Mouse (Mus musculus): ENCODE data around the gene Lyve1.
A peak's percentile ranks its signal among the peaks of the same experiment; 100 is the strongest.
"Not testable (repeated sequence)": the region's sequence is repeated elsewhere in the genome, so short reads cannot be mapped to it uniquely, and the experiment has no call there.

Gene Lyve1

DNA sequence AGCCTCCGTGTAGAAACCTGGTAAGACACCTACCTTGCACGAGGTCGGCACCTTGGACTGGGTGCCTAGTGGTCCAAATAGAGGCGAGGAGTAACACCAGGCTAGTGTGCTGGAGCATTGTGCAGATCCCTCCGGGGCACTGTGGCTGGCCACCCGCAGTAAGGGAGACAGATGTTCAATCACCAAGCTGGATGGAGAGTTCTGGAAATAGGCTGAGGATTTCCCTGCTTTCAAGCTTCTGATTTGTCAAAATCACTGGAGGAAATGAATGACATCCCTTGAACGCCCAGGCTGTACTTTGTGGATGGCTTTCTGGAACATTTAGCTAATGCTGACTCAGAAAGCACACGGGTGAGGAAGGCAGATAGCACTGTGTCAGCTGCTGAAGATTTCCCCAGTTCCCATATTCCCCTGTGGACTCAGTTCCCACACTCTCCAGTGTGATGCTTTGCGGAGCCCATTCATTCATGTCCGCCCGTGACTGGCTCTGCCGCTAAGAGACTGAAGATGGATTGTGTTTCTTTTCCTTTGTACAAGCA, at the start of gene Lyve1:
TSS of gene Lyve1 (minus strand) at position 489 of the 539 bp plus-strand sequence.
- no peak for DNase-seq (ENCODE audit: low read depth, low spot score)

GRCm38 (mm10) chr7:110908209-110909144, 45.4 kb upstream of the Lyve1 start:
- no peak for DNase-seq (ENCODE audit: low read depth, low spot score)

GRCm38 (mm10) chr7:110906566-110906965, 43.5 kb upstream of the Lyve1 start:
- DNase-seq (ENCODE audit: low read depth, low spot score) = no peak

- no peak for DNase-seq (ENCODE audit: low read depth, low spot score)
These were observed 40.2 kb upstream of the Lyve1 start for GRCm38 (mm10) chr7:110903226-110903625.

DNA sequence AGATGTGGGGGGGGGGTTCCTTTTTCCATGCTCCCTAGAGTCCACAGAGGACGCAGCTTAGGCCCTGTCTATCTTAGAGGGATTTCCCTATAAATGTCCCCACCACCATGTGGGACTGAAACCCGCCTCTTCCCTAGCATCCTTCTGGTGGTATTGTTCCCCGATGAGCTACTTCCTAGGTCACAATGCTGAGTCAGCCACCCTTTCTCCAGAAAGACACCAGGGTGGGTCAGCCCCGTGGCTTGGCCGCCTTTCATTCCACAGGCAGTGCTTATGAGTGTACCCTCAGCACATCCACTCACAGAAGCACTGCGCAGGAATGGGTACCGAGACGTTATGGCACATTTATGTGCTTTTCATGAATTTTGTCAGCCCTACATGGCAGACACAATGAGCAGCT, 34.2 kb upstream of the Lyve1 start:
- DNase-seq (ENCODE audit: low read depth, low spot score) = no peak

- DNase-seq (ENCODE audit: low read depth, low spot score) = no peak
These were observed 33.4 kb upstream of the Lyve1 start for GRCm38 (mm10) chr7:110896453-110896852.

DNA sequence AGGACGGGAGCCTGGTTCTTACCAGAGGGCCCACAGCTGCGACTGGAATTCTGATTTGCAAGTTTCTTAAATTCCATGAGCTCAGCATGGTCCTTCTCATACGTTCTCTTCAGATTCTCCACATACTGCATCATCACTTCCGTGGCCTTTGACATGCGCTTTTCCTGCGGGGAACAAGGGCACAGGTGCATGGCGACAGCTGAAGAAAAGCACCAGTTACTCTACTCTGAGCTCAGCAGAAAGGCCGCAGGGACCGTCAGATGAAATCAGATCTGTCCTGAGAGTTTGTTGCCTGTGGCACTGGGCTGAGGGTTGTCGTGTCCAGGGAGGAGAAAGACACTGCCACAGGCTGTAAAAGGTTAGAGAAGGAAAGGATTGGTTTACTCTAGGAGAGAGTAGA, 32.7 kb upstream of the Lyve1 start:
- not testable (repeated sequence) for DNase-seq (ENCODE audit: low read depth, low spot score)

DNA sequence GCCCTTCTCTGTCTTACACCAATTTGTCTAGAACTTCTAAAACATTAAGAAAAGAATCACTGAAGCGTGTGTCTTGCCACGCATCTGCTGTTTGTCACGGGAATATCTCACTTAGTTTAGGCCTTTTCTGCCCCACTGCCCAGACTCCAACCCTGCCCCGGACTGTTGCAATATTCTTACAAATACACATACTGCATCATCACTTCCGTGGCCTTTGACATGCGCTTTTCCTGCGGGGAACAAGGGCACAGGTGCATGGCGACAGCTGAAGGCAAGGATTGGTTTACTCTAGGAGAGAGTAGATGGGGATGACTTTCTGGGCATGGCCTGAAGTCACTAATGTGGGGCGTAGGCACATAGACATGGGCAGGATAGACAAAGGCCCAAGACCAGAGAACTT, 31.6 kb upstream of the Lyve1 start:
- no peak for DNase-seq (ENCODE audit: low read depth, low spot score)

DNA sequence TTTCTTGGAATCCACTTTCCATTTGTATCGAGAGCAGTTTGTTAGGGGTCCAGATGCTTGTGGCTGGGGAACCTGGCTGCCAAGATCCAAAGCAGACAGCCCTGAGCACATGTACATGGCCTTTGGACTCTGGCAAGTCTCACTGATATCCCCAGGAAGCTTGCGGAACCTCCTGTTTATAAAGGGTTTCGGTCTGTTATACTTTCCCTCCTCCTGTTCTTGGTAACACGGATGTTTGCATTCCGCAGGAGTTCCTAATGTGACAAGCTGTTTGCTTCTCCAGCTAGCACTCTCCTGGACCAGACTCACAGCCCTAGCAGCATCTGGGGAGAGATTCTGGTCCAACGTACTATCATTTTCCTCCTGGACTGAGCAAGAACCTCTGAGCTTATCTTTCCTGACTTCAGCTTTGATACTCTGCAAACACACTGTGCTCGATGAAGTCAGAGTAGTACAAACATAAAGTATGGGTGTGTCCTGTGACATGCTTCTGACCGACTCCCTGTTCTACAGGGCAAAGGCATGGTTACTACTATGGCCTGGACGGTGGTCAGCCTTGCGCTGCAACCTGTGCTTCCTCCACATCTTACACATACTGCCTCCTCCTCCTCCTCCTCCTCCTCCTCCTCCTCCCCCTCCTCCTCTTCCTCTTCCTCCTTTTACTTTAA, 31.0 kb upstream of the Lyve1 start:
- no peak for DNase-seq (ENCODE audit: low read depth, low spot score)

DNA sequence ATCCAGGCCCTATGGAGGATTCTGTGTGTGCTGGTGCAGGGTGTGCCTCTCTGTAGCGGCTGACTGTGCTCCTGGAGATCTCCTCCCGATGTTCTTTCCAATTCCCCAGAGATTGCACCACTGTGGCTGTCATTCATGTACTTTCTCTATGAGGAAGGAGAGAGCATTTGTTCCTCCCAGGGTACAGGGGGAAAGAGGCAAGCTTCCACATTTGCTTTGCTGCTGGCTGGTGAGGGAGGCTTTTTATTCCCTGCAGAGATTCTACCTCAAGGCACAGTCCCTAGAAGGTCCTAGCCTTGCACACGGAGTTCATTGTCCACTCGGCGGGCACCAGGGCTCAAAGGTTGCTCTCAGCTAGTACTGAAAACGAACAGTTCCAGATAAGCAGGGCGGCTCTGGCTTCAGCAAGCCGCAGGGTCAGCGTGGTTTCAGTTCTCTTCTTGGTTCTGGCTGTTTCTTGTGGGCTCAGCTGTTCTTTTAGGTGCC, 28.5 kb upstream of the Lyve1 start:
- DNase-seq (ENCODE audit: low read depth, low spot score) = no peak

- DNase-seq (ENCODE audit: low read depth, low spot score) = no peak
These were observed 18.8 kb upstream of the Lyve1 start for GRCm38 (mm10) chr7:110881746-110882333.

DNA sequence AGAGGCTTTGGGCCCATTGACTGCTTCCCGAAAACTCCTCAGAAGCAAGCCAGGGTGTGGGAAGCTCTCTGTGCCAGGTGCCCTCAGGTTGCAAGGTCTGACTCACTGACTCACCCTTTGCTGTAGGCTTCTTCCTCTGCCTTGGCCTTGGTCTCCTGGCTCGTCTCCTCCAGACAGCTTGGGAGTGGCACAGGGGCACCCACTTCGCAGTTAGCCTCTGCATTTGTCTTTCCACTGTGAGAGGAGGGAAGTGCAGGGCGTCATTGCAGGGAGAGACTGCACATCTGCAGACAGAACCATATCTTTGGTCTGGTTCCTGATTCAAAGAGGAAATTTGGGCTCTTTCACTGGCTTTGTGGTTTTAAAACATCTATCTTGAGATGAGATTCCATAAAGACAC, 15.0 kb upstream of the Lyve1 start:
- DNase-seq (ENCODE audit: low read depth, low spot score) = no peak

DNA sequence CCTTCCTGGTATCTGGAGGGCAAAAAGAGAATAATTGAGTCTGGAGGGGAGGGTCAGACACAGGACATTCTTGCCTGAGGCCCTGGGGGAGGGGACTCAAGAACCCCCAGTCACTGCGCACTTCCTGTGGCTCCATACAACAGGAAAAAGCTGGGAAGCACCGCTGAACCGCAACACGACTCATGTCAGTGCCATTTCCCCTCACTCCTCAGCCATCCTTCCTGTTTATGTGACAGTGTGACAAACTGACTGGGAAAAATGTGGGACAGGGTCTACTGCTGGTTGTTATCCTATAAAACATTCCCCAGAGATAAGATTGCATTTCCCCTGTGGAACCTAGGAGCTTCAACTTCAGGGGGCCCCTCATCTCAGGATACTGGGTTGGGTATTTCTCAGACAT, 13.9 kb upstream of the Lyve1 start:
- no peak for DNase-seq (ENCODE audit: low read depth, low spot score)

DNA sequence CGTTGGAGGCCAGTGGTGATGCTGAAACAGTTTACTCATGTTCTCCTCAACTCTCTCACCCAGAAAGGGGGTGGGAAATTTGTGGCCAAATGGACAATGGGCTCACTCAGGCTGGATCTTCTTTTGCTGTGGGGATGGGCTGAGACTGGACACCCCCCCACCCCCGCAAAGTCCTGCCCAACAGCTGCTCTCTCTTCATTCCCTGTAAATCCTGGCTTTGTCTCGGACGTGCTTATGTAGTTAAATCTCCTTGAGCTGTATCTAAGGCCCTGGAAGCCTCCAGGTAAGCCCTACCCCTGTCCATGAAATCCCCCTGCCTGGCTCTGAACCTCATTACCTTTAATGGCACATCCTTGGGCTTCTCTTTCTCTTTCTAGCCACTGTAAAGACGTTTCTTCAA, 5.8 kb upstream of the Lyve1 start:
- DNase-seq (ENCODE audit: low read depth, low spot score) = peak; percentile 59

GRCm38 (mm10) chr7:110867116-110867515, 4.1 kb upstream of the Lyve1 start:
- DNase-seq (ENCODE audit: low read depth, low spot score) = no peak

DNA sequence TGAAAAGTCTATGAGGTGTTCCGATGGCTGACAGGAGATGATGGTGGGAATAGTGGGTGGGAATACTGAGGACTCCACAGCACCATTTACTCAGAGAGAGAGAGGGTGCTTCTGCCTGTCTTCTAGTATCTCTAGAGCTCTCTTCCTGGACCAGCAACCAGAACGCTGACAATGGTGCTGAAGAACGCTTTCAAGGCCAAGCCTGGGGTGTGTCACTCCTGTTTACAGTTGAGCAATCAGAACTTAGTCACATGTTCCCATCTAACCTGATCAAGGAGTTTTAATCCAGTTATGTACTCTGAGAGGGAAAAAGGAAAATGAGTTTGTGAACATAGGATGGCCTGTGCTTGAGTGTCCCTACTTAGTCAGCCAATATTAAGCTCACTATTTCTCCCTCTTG, 3.0 kb upstream of the Lyve1 start:
- no peak for DNase-seq (ENCODE audit: low read depth, low spot score)

GRCm38 (mm10) chr7:110865570-110865969, 2.5 kb upstream of the Lyve1 start:
- no peak for DNase-seq (ENCODE audit: low read depth, low spot score)

DNA sequence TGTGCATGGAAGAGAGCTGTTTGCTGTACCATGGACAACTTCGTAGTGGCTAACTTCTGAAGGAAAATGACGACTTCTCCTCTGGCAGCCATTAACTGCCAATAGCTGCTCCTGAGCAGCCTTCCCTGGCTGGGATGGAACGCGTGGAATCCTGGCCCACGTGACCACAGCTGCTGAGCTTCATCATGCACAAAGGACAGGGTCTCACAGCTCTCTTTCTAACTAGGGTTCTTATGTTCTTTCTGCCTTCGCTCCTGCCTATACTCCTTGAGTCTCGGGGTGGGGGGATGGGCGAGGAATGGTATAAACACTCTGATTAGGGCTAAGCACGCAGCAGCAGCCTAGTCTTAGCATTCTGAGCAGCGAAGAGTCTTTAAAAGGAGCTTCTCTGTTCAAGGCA, 2.0 kb upstream of the Lyve1 start:
- DNase-seq (ENCODE audit: low read depth, low spot score) = peak; percentile 21

DNA sequence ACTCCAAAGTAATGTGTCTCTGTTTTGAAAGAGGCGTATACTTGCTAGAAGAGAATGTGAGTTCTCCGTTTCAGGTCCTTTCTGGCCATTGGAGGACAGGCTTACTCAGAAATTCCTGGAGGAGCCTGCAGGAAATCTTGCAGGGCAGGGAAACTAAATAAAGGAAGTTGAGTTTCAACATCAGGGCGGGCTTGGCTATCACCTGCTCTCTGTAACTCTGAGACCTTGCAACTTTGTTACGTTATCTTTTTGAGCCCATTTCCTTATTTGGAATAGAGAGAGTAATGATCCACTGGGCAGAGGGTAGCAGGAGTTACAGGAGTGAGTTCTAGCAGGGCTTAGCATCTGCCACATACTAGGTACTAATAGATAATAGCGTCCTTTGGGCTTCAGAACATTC, 2.9 kb downstream of the Lyve1 start:
- no peak for DNase-seq (ENCODE audit: low read depth, low spot score)

GRCm38 (mm10) chr7:110855604-110856003, 7.4 kb downstream of the Lyve1 start:
- DNase-seq (ENCODE audit: low read depth, low spot score) = no peak

DNA sequence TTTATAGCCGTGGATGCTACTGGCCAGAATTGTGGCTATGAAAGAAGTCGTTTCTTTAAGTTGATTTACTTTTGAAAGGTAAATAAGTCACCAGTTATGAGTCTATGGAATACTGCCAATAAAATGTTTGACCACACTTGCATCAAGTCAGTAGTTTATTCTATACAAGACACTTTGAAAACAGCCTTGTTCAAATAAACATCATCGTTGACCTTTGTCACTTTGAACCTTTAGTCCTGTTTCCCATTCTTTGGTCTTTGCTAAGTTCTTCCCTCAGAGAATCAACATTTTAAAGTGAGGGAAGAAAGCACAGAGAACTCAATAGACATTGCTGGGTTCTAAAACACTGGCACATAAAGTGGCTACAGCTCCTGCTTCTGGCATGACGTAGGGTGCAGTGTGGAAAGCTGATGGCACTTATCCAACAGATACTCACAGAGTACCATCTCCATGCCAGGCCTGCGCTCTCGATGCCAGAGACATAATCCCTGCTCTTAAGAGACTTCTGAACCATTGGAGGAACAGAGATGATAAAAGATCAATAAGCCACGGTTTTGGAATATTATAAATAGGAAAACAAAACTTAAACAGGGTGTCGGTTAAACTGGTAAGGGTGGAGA, 8.0 kb downstream of the Lyve1 start:
- DNase-seq (ENCODE audit: low read depth, low spot score) = no peak

DNA sequence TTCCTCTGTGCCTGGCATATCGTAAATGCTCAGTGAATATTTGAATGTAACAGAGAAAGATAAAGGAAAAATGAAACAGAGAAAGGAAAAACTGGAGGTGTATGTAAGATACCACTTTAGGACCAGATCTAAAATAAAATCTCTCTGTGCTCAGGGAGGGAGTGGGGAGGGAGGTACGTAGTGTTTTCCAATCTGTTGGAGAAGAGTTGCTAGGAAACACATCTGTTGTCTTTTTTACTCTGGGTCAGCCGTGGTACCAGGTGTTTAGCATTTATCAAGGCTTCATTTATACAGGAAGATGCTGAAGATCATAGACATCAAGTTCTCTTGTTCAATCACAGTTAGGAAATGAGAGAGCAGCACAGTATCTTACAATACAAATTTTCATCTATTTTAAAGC, 8.5 kb downstream of the Lyve1 start:
- no peak for DNase-seq (ENCODE audit: low read depth, low spot score)
